Mouse (Mus musculus): ENCODE measurements at regions not wholly inside any gene's neighbourhood (a gene's known extent, or its start where the extent isn't known, plus 50 kb on each side); places are given as distances from the start of the nearest gene placed in this dataset.

GRCm38 (mm10) chr13:111979428-111980204 is 170.8 kb upstream of the Map3k1 start:
- H3K27ac ChIP-seq = no peak overlapping the region
- no peak for ATAC-seq (ENCODE audit: low read depth)

GRCm38 (mm10) chr13:111980205-111980595 is 171.4 kb upstream of the Map3k1 start:
- H3K4me1 ChIP-seq (replicated peaks) = peaks cover 29% of the 10 kb centered on the region
- H3K9me3 ChIP-seq (replicated peaks) = no peaks in the 10 kb centered on the region
- H3K4me2 ChIP-seq = no peak overlapping the region
- no peak for DNase-seq
- H3K4me3 ChIP-seq (replicated peaks) = no peak overlapping the region
- H3K27ac ChIP-seq = no peak overlapping the region
- WGBS (ENCODE audit: insufficient replicate concordance) = 67% methylated on average over 12 of the region's 12 CpGs
- ATAC-seq (ENCODE audit: low read depth) = no peak
- H3K9ac ChIP-seq = no peak overlapping the region
- no peaks in the 10 kb centered on the region for H3K36me3 ChIP-seq
- H3K27me3 ChIP-seq = peaks cover 3% of the 10 kb centered on the region; the same call in 1 of the 2 replicates

More at GRCm38 (mm10) chr13:111979428-111980204, 170.8 kb upstream of the Map3k1 start:
- H3K4me1 ChIP-seq (replicated peaks) = peaks cover 29% of the 10 kb centered on the region
- DNase-seq = no peak
- H3K9ac ChIP-seq = no peak overlapping the region
- no peak overlapping the region for H3K4me2 ChIP-seq
- WGBS (ENCODE audit: insufficient replicate concordance) = 50% methylated on average over 17 of the region's 17 CpGs
- no peaks in the 10 kb centered on the region for H3K9me3 ChIP-seq (replicated peaks)
- peaks cover 3% of the 10 kb centered on the region; the same call in 1 of the 2 replicates for H3K27me3 ChIP-seq
- H3K36me3 ChIP-seq = no peaks in the 10 kb centered on the region
- H3K4me3 ChIP-seq (replicated peaks) = no peak overlapping the region

DNA sequence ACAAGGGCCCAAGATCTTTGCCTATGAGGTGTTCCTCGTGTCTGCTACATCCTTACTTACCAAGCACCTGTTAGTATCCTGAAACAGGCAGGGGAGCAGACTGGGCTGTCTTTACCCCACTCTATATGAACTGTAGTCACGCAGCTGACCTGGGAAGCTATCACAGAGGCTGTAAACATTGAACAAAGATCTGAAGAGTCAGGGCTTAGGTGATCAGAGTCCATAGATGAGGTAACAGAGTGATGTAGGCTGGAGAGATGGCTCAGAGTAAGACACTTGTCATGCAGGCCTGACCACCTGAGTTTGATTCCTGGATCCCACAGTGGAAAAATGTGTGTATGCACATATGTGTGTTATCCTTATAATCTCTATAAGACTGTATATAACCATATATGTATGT is 172.3 kb upstream of the Map3k1 start:
- H3K36me3 ChIP-seq = no peaks in the 10 kb centered on the region
- no peak overlapping the region for H3K4me3 ChIP-seq (replicated peaks)
- no peaks in the 10 kb centered on the region for H3K9me3 ChIP-seq (replicated peaks)
- peaks cover 25% of the 10 kb centered on the region for H3K4me1 ChIP-seq (replicated peaks)
- H3K27ac ChIP-seq = no peak overlapping the region
- WGBS (ENCODE audit: insufficient replicate concordance) = 73% methylated on average over 2 of the region's 2 CpGs
- peaks cover 3% of the 10 kb centered on the region; the same call in 1 of the 2 replicates for H3K27me3 ChIP-seq
- no peak for DNase-seq
- H3K4me2 ChIP-seq = no peak overlapping the region
- ATAC-seq (ENCODE audit: low read depth) = no peak
- H3K9ac ChIP-seq = no peak overlapping the region

- no peak for ATAC-seq (ENCODE audit: low read depth)
- no peak overlapping the region for H3K4me3 ChIP-seq (replicated peaks)
- no peak overlapping the region for H3K27ac ChIP-seq
- H3K4me2 ChIP-seq = no peak overlapping the region
- peaks cover 43% of the 10 kb centered on the region for H3K4me1 ChIP-seq (replicated peaks)
- H3K27me3 ChIP-seq = peaks cover 5% of the 10 kb centered on the region; the same call in 1 of the 2 replicates
- DNase-seq = no peak
- no peaks in the 10 kb centered on the region for H3K9me3 ChIP-seq (replicated peaks)
- no peaks in the 10 kb centered on the region for H3K36me3 ChIP-seq
- no peak overlapping the region for H3K9ac ChIP-seq
- 66% methylated on average over 6 of the region's 6 CpGs for WGBS (ENCODE audit: insufficient replicate concordance)
Measured at GRCm38 (mm10) chr13:111982796-111983460, 174.1 kb upstream of the Map3k1 start.

GRCm38 (mm10) chr13:111984081-111984574 is 175.3 kb upstream of the Map3k1 start:
- WGBS (ENCODE audit: insufficient replicate concordance) = 45% methylated on average over 10 of the region's 10 CpGs
- H3K27ac ChIP-seq = no peak overlapping the region
- H3K4me2 ChIP-seq = no peak overlapping the region
- peaks cover 47% of the 10 kb centered on the region for H3K4me1 ChIP-seq (replicated peaks)
- peaks cover 12% of the 10 kb centered on the region; the same call in 1 of the 2 replicates for H3K27me3 ChIP-seq
- no peaks in the 10 kb centered on the region for H3K9me3 ChIP-seq (replicated peaks)
- no peak overlapping the region for H3K4me3 ChIP-seq (replicated peaks)
- DNase-seq (no peak), ATAC-seq (ENCODE audit: low read depth) (peak; percentile 34; the same call in 1 of the 2 replicates)
- no peaks in the 10 kb centered on the region for H3K36me3 ChIP-seq
- no peak overlapping the region for H3K9ac ChIP-seq

GRCm38 (mm10) chr13:111985406-111985805 is 176.6 kb upstream of the Map3k1 start:
- Histone ChIP-seq H3K4me1 (replicated peaks) (peaks cover 41% of the 10 kb centered on the region), H3K36me3 (no peaks in the 10 kb centered on the region), H3K9ac (no peak overlapping the region), H3K9me3 (replicated peaks) (no peaks in the 10 kb centered on the region), H3K27me3 (peaks cover 24% of the 10 kb centered on the region), H3K27ac (no peak overlapping the region), H3K4me2 (no peak overlapping the region), H3K4me3 (replicated peaks) (no peak overlapping the region)
- no peak for ATAC-seq (ENCODE audit: low read depth)
- 69% methylated on average over 5 of the region's 5 CpGs for WGBS (ENCODE audit: insufficient replicate concordance)
- DNase-seq = no peak

- DNase-seq = no peak
- Histone ChIP-seq H3K4me1 (replicated peaks) (peaks cover 47% of the 10 kb centered on the region), H3K4me3 (replicated peaks) (no peak overlapping the region), H3K9me3 (replicated peaks) (no peaks in the 10 kb centered on the region), H3K27ac (peak overlapping the region; percentile 53; the same call in 1 of the 2 replicates), H3K4me2 (peak overlapping the region; percentile 11; the same call in 1 of the 2 replicates), H3K27me3 (peaks cover 35% of the 10 kb centered on the region), H3K9ac (0 out of 2 replicates have a peak overlapping the region, but pooled peaks have one; percentile 7), H3K36me3 (no peaks in the 10 kb centered on the region)
- ATAC-seq (ENCODE audit: low read depth) = no peak
- WGBS (ENCODE audit: insufficient replicate concordance) = 64% methylated on average over 15 of the region's 15 CpGs
Measured at GRCm38 (mm10) chr13:111986681-111987080, 177.9 kb upstream of the Map3k1 start.

- Histone ChIP-seq H3K27me3 (peaks cover 34% of the 10 kb centered on the region), H3K4me3 (replicated peaks) (no peak overlapping the region), H3K9me3 (replicated peaks) (no peaks in the 10 kb centered on the region), H3K9ac (no peak overlapping the region), H3K4me2 (0 out of 2 replicates have a peak overlapping the region, but pooled peaks have one; percentile 5), H3K4me1 (replicated peaks) (peaks cover 47% of the 10 kb centered on the region), H3K27ac (peak overlapping the region; percentile 26), H3K36me3 (no peaks in the 10 kb centered on the region)
- 56% methylated on average over 3 of the region's 3 CpGs for WGBS (ENCODE audit: insufficient replicate concordance)
- ATAC-seq (ENCODE audit: low read depth) (peak; percentile 85), DNase-seq (peak; percentile 21)
Measured at GRCm38 (mm10) chr13:111987420-111987819, 178.6 kb upstream of the Map3k1 start.

DNA sequence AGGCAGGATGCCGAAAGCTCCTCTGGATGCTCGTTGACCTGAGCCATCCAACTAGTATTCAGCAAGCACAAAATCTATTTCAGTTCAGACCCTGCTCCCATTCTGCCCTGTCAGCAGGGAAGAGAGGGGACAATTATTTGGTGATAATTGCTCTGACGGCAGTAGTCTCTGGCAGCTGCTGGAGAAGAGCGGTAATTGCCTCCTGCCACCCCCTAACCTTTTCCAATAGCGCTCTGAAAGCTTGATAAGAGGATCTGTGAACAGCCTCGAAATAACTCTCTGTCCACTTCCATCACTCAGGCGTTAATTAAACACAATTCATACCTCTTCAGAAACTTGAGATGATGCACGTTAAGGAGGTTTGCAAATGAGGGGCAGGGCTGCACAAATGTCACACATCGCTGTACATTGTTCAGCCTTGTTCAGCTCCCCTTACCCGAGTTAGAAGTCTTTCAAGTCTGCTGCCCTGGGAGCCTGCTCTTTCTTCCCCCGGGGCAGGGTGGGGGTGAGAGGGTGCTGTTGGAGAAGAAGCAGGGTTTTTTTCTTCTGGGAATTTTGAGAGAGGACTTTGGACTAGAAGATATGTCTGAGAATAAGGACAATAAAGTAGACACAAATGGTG is 182.2 kb upstream of the Map3k1 start:
- Histone ChIP-seq H3K27ac (no peak overlapping the region), H3K9ac (no peak overlapping the region), H3K4me1 (replicated peaks) (peaks cover 30% of the 10 kb centered on the region), H3K4me2 (no peak overlapping the region), H3K27me3 (peaks cover 64% of the 10 kb centered on the region), H3K36me3 (no peaks in the 10 kb centered on the region), H3K4me3 (replicated peaks) (no peak overlapping the region), H3K9me3 (replicated peaks) (no peaks in the 10 kb centered on the region)
- DNase-seq (no peak), ATAC-seq (ENCODE audit: low read depth) (no peak)
- 37% methylated on average over 11 of the region's 11 CpGs for WGBS (ENCODE audit: insufficient replicate concordance)

- WGBS (ENCODE audit: insufficient replicate concordance) = 75% methylated on average over 9 of the region's 9 CpGs
- Histone ChIP-seq H3K4me2 (no peak overlapping the region), H3K4me3 (replicated peaks) (no peak overlapping the region), H3K27me3 (peaks cover 72% of the 10 kb centered on the region), H3K9ac (no peak overlapping the region), H3K27ac (no peak overlapping the region), H3K4me1 (replicated peaks) (peaks cover 18% of the 10 kb centered on the region), H3K9me3 (replicated peaks) (no peaks in the 10 kb centered on the region), H3K36me3 (no peaks in the 10 kb centered on the region)
- ATAC-seq (ENCODE audit: low read depth) (no peak), DNase-seq (no peak)
Measured at GRCm38 (mm10) chr13:111992075-111992847, 183.5 kb upstream of the Map3k1 start.

All from liver, embryonic 13.5 days (tissue).